In the genomic region with DNA sequence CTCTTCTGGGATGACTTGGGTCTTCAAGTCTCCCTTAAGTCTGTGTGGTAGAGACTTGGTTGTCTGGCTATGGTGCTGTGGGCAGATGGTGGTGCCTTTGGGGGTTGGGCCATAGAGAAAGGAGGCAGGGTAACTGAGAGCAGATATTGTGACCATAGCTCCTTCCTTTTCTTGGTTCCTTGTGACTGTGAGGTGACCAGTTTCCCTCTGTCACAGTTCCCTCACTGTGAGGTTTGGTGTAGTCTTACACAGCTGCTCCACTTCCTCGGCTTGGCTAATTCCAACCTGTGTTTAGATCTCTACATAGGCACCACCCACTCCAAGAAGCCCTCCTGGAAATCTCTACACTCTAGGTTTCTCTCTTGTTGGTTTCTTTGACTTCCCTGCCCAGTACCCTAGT, we compare ENCODE assay signal across 13 mouse cellular contexts.
"Had no signal": no experiment of that assay in that cellular context is flagged by ENCODE, and none has a peak within 500 bp of the region (broad histone marks: within the 10 kb centered on the region; RNA-seq: fewer than 3 reads in every experiment).

No protein-coding gene starts in this region.

- H3K9me3 ChIP-seq: limb, embryonic 12.5 days; midbrain, embryonic 12.5 days had no signal

- H3K27ac ChIP-seq: kidney, postnatal 0 days; layer of hippocampus, adult 2 months; limb, embryonic 12.5 days; midbrain, embryonic 12.5 days had no signal

- H3K36me3 ChIP-seq: midbrain, embryonic 12.5 days had no signal

- H3K9ac ChIP-seq: limb, embryonic 12.5 days; midbrain, embryonic 12.5 days had no signal

- DNase-seq: kidney, adult 8-10 months; kidney, postnatal 4 days; liver; lung, postnatal 10 days; right cerebral cortex, postnatal 25 days; thymus, postnatal 36 days had no signal

- ATAC-seq: inflammation-experienced regulatory T-cells, adult 6 months; intestine, postnatal 0 days; midbrain, embryonic 16.5 days had no signal

- H3K4me3 ChIP-seq: layer of hippocampus, adult 2 months; limb, embryonic 12.5 days; midbrain, embryonic 12.5 days had no signal

- H3K4me2 ChIP-seq: limb, embryonic 12.5 days; midbrain, embryonic 12.5 days had no signal
